Mouse (Mus musculus) lung, adult 2 months (tissue): ENCODE measurements around the gene Palld.

Source experiments
- CTCF ChIP-seq: fragments of 200-500 bp; IDR thresholded peaks from 2 replicates; pipeline ENCODE4 v1.5.1; 2011; ENCODE audit warnings: mild to moderate bottlenecking, low read length, control low read depth; ENCODE audit not compliant: insufficient read depth
- POLR2A ChIP-seq: fragments of 200-500 bp; IDR thresholded peaks from 2 replicates; pipeline ENCODE4 v1.6.1; 2011; ENCODE audit warnings: low read depth, mild to moderate bottlenecking, control low read depth, low read length, borderline replicate concordance; ENCODE audit errors: extremely low read depth

DNA sequence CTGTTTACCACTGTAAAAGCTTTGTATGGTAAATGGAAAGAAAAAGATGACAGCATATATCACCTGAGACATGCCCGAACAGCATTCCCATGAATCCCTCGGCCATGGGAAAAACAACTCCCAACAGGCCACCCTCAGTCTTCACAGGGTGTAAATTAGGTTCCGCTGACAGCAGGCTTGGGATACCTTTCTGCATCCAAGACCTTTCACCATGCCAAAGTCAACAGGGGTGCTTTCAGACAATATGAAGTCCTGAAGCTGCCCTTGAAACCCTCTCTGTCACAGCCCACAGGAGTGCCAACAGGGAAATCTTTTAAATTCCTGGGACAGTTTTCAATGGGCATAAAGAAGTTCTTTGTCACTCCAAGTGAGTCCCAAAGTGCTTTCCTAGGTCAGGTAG, 285.4 kb downstream of the Palld start:
- TF ChIP-seq POLR2A (no peak), CTCF (no peak)
